Mouse (Mus musculus): ENCODE measurements around the gene Chrm3. TPM values are rescaled to one million over a fixed set of nuclear protein-coding genes. Genes with fewer than 3 reads are reported as not detected.

The Chrm3 gene
- total RNA-seq, 2 experiments from 2014 or later: 46.1 to 47.5 TPM

GRCm38 (mm10) chr13:10029944-10030343, 330.7 kb downstream of the Chrm3 start:
- no peak for DNase-seq (ENCODE audit: low spot score in 2 of 2)

GRCm38 (mm10) chr13:10025134-10025533, 335.5 kb downstream of the Chrm3 start:
- intact Hi-C loops (cut with DNase I): no loop called here
- no peak for DNase-seq (ENCODE audit: low spot score in 2 of 2)

More at GRCm38 (mm10) chr13:10029944-10030343, 330.7 kb downstream of the Chrm3 start:
- intact Hi-C loops (cut with DNase I): no loop called here

DNA sequence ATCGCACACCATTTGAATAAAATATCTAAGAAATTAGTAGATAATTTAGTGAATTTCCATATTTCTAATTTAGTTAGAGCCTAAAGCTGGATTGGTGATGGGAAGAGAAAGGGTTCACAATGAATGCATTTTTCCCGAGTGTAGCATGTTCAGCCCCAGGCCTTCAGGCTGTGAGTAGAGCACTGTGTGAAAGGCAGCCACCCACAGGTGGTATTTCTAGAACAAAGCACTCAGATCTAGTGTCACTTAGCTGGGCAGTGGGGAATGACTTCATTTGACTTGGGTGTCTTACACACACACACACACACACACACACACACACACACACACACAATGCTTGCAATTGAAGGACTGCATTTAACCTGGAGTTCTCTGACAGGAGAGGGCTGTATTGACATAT, 337.5 kb downstream of the Chrm3 start:
- DNase-seq (ENCODE audit: low spot score in 2 of 2): no peak

GRCm38 (mm10) chr13:10019252-10019651, 341.4 kb downstream of the Chrm3 start:
- intact Hi-C loops (cut with DNase I): no loop called here
- DNase-seq (ENCODE audit: low spot score in 2 of 2): no peak

More for the DNA sequence above, 337.5 kb downstream of the Chrm3 start:
- intact Hi-C loops (cut with DNase I): no loop called here

- intact Hi-C loops (cut with DNase I): no loop called here
These were observed 357.7 kb downstream of the Chrm3 start for GRCm38 (mm10) chr13:10002916-10003315.

GRCm38 (mm10) chr13:9997664-9998328, 362.9 kb downstream of the Chrm3 start:
- intact Hi-C loops (cut with DNase I): no loop called here
- DNase-seq (ENCODE audit: low spot score in 2 of 2): no peak

More at GRCm38 (mm10) chr13:10002916-10003315, 357.7 kb downstream of the Chrm3 start:
- DNase-seq (ENCODE audit: low spot score in 2 of 2): no peak

DNA sequence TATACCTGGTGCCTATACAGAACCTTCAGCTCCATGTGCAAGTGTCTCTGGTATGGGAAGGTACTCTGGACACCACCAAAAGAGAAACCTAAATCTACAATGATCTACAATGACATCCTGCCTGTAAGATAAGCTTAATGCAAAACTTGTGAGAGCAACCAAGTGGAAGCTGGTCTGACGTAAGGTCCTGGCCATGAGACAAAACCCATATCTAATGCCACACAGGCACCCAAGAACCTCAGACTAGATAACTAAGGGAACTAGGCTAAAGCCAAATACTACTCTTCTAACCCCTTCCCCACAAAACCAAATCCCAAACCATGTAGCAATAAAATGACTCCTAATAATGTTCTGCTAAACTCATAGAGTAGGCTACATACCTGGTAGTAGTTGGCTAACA, 364.8 kb downstream of the Chrm3 start:
- intact Hi-C loops (cut with DNase I): no loop called here
- no peak for DNase-seq (ENCODE audit: low spot score in 2 of 2)

GRCm38 (mm10) chr13:9993571-9993970, 367.1 kb downstream of the Chrm3 start:
- DNase-seq (ENCODE audit: low spot score in 2 of 2): no peak
- intact Hi-C loops (cut with DNase I): no loop called here

- intact Hi-C loops (cut with DNase I): no loop called here
- no peak for DNase-seq (ENCODE audit: low spot score in 2 of 2)
These were observed 368.0 kb downstream of the Chrm3 start for GRCm38 (mm10) chr13:9992640-9993039.

DNA sequence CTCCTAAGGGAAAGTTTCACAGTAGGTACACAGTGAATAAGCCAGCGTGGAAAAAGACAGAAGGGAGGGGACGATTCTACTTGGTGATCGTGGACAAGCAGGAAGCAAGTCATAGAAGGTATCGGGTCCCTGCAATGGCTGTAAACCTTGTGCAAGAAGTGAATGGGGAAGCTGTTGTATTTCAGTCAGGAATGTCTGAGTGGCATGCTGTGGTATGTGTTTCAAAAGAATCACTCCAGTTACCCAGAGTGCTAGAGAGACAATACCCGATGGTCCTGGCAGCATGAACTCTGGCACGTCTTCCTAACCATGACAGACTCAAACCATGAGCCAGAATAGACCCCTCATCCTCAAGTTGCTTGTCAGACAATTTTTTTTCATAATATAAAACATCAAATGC, 375.0 kb downstream of the Chrm3 start:
- no peak for DNase-seq (ENCODE audit: low spot score in 2 of 2)

GRCm38 (mm10) chr13:9983293-9983692, 377.4 kb downstream of the Chrm3 start:
- intact Hi-C loops (cut with DNase I): no loop called here
- no peak for DNase-seq (ENCODE audit: low spot score in 2 of 2)

More for the DNA sequence above, 375.0 kb downstream of the Chrm3 start:
- intact Hi-C loops (cut with DNase I): no loop called here

GRCm38 (mm10) chr13:9977699-9978098, 382.9 kb downstream of the Chrm3 start:
- DNase-seq (ENCODE audit: low spot score in 2 of 2): no peak
- intact Hi-C loops (cut with DNase I): no loop called here

DNA sequence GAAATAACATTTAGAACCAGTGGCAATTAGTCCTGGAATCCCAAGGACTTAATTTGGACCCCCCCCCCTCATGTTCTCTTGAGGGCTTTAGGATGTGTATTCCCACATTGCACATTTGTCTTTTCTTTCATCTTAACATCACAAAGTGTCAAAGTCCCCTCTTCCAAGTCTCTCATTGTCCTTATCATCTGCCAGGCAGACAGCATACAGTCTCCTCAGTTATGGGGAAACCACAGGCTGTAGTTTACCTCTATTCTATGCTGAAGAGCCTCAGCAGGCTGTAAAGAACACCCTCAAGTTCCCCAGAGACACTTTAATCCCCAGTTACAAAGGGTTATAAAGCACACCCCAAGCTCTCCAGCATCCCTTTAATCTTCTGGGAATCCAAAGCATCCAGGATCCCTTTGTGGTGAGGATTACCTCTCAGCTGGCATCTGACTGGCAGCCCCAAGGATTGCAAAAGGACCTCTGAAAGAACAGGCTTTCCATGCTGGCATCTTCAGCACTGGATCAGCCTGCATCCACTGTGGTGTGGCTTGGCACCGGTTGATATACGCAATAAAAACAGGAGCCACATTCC, 386.8 kb downstream of the Chrm3 start:
- intact Hi-C loops (cut with DNase I): no loop called here
- DNase-seq (ENCODE audit: low spot score in 2 of 2): no peak

GRCm38 (mm10) chr13:9971845-9972244, 388.8 kb downstream of the Chrm3 start:
- no peak for DNase-seq (ENCODE audit: low spot score in 2 of 2)
- intact Hi-C loops (cut with DNase I): no loop called here

- intact Hi-C loops (cut with DNase I): no loop called here
- DNase-seq (ENCODE audit: low spot score in 2 of 2): no peak
These were observed 408.0 kb downstream of the Chrm3 start for GRCm38 (mm10) chr13:9952619-9953018.

DNA sequence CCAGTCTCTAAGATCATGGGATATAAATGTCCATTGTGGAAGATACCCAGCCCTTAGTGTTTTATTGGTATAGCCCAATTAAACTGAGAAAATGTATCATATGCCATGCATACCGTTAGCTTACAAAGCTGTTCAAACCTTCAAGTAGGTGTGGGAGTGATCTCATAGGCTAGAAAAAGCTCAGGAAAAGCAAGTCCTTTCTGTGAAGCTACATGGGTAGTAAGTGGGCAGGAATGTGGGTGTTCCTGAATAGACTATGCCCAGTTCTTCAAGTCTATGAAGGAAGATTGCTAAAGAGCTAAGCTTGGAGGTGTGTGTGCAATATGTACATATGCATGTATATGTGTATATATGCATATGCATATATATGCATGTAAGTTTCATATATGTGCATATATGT, 409.3 kb downstream of the Chrm3 start:
- peak in 1 of 2 experiments; percentile 25 for DNase-seq (ENCODE audit: low spot score in 2 of 2)
- intact Hi-C loops (cut with DNase I): no loop called here

- peak; percentile 31 to 34 for DNase-seq (ENCODE audit: low spot score in 2 of 2)
- intact Hi-C loops (cut with DNase I): no loop called here
These were observed 411.6 kb downstream of the Chrm3 start for GRCm38 (mm10) chr13:9949091-9949490.

GRCm38 (mm10) chr13:9940186-9940585, 420.5 kb downstream of the Chrm3 start:
- DNase-seq (ENCODE audit: low spot score in 2 of 2): no peak
- intact Hi-C loops (cut with DNase I): no loop called here

- intact Hi-C loops (cut with DNase I): no loop called here
- no peak for DNase-seq (ENCODE audit: low spot score in 2 of 2)
These were observed 421.7 kb downstream of the Chrm3 start for GRCm38 (mm10) chr13:9938798-9939485.

GRCm38 (mm10) chr13:9932714-9933113, 427.9 kb downstream of the Chrm3 start:
- no peak for DNase-seq (ENCODE audit: low spot score in 2 of 2)
- intact Hi-C loops (cut with DNase I): no loop called here

- intact Hi-C loops (cut with DNase I): no loop called here
- no peak for DNase-seq (ENCODE audit: low spot score in 2 of 2)
These were observed 430.0 kb downstream of the Chrm3 start for GRCm38 (mm10) chr13:9930606-9931005.
